Mouse (Mus musculus): ENCODE results near the gene Epb41l3. TPM values are rescaled to one million over a fixed set of nuclear protein-coding genes. Genes with fewer than 3 reads are reported as not detected.
"Not testable (repeated sequence)": the region's sequence is repeated elsewhere in the genome, so short reads cannot be mapped to it uniquely, and the experiment has no call there.

Epb41l3 gene
- polyA plus RNA-seq, 1 experiment from 2014 or later: 142 TPM

DNA sequence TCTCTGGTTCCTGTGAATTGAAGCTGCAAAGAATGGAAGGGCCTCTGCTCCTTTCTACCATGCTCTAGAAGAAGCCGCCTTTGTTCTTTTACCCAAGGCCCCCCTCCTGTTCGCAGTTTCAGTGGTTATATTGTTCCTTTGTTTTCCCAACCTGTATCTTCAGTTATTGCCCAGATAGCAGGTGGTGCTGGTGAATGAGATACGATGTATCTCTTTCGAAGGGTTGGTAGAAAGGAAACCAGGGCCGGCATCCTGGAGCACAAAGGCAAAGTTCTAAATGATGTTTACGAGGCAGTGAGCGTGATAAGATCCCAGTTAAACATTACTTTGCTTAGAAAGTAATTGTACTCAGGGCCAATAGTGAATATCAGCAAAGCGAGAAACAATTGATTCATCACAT, 27.8 kb downstream of the Epb41l3 start:
- ATAC-seq: peak; percentile 61
- no peaks in the 10 kb centered on the region for H3K36me3 ChIP-seq (ENCODE audit: control insufficient read depth, insufficient read depth, low read length)
- no peak overlapping the region for H3K4me3 ChIP-seq (ENCODE audit: low read length)
- peaks cover 16% of the 10 kb centered on the region for H3K4me1 ChIP-seq (ENCODE audit: control insufficient read depth, insufficient read depth, low read length)
- 52% methylated on average over 8 of the region's 8 CpGs for WGBS
- no peak overlapping the region for H3K4me2 ChIP-seq (ENCODE audit: low read depth, low read length)
- no peaks in the 10 kb centered on the region for H3K27me3 ChIP-seq (replicated peaks; ENCODE audit: control insufficient read depth, insufficient read depth, low read length)
- no peaks in the 10 kb centered on the region for H3K9me3 ChIP-seq (ENCODE audit: control insufficient read depth, low read length)
- no peak overlapping the region for H3K9ac ChIP-seq (ENCODE audit: low read depth, low read length)
- no peak overlapping the region for H3K27ac ChIP-seq (ENCODE audit: low read length)

DNA sequence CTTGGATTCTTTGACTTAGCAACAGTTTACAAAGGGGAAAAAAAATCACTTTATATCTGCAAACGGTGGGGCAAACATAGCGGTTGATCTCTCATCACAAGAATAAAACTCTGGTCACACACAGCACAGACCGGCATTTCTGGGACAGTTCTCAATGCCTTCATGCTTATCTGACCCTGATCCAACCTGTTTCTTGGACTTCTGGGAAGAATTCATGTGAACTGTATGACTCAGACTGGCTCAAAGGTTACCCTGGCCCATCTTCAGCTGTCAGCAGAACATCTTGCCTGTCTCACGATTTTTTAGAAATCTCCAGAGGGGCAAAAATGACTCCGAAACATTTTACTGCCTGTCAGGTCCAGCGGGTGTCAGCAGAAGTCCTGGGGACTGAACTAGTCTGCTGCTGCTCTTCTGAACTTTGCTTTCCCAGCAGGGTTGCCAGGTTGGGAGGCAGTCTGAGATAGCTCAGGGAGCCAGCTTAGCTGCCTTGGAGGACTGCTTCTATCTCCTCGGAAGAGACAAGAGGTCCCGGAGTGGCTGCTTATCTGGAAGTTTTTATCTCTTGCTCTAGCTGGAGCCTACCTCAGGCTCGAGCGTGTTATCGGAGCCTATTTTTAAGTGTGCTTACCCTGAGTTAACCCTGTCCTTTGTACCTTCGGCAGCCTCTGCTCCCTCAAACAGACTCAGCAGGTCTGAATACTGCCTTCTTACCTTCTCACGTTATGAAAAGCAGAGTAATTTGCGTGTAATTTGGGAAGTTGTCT, 29.7 kb downstream of the Epb41l3 start:
- Histone ChIP-seq H3K27ac (ENCODE audit: low read length) (peak overlapping the region; percentile 63), H3K4me1 (ENCODE audit: control insufficient read depth, insufficient read depth, low read length) (peaks cover 16% of the 10 kb centered on the region), H3K9me3 (ENCODE audit: control insufficient read depth, low read length) (no peaks in the 10 kb centered on the region), H3K4me2 (ENCODE audit: low read depth, low read length) (peak overlapping the region; percentile 30), H3K9ac (ENCODE audit: low read depth, low read length) (no peak overlapping the region), H3K27me3 (replicated peaks; ENCODE audit: control insufficient read depth, insufficient read depth, low read length) (no peaks in the 10 kb centered on the region), H3K36me3 (ENCODE audit: control insufficient read depth, insufficient read depth, low read length) (no peaks in the 10 kb centered on the region), H3K4me3 (ENCODE audit: low read length) (peak overlapping the region; percentile 16; the same call in 1 of the 2 replicates)
- 35% methylated on average over 14 of the region's 14 CpGs for WGBS
- ATAC-seq: peak; percentile 87

DNA sequence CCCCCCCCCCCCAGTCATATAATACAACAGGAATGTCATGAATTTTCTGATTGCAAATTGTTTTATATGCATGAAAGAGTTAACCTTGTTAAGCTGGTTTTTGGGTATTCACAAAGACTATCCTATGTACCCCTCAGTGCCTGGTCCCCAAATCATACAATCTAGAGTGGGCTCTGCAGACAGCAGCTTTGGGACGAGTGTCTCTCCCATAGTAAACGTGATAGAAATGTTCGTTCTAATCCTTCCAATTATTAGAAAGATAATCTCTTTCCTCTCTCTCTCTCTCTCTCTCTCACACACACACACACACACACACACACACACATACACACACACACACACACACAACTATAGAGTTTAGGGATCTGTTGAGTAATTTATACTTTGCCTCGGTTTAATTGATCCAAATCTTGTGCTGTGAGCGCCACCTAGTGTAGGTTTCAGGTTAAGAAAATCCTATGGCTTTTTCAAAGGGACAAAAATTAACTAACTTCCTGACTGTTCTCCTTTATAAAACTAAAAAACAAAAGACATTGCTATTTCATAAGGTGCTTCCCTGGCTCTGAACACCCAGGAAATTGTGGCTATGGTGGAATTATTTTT, 30.4 kb downstream of the Epb41l3 start:
- H3K4me1 ChIP-seq (ENCODE audit: control insufficient read depth, insufficient read depth, low read length): peaks cover 16% of the 10 kb centered on the region
- ATAC-seq: no peak
- peak overlapping the region; percentile 30 for H3K4me2 ChIP-seq (ENCODE audit: low read depth, low read length)
- H3K27ac ChIP-seq (ENCODE audit: low read length): no peak overlapping the region; the same call in 1 of the 2 replicates
- 18% methylated on average over 5 of the region's 5 CpGs for WGBS
- no peaks in the 10 kb centered on the region for H3K27me3 ChIP-seq (replicated peaks; ENCODE audit: control insufficient read depth, insufficient read depth, low read length)
- no peaks in the 10 kb centered on the region for H3K9me3 ChIP-seq (ENCODE audit: control insufficient read depth, low read length)
- H3K9ac ChIP-seq (ENCODE audit: low read depth, low read length): no peak overlapping the region
- no peak overlapping the region for H3K4me3 ChIP-seq (ENCODE audit: low read length)
- no peaks in the 10 kb centered on the region for H3K36me3 ChIP-seq (ENCODE audit: control insufficient read depth, insufficient read depth, low read length)

DNA sequence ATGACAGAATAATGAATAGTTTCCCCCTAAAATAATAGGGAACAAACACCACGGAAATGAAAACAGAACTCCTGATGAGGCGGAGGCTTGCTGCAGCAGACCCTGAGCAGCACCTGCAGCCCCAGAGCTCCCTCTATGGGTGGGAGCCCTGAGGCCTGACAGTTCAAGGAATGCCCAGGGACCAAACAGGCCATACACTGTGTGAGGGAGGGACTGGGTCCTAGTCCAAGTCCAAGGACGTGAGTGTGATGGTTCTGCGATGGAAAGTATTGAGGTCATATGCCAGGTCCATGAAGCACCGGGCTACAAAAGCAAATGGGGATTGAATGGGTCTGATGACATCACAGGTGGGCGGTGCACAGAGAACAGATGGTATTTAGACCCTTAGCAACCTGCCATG, 33.7 kb downstream of the Epb41l3 start:
- Histone ChIP-seq H3K9ac (ENCODE audit: low read depth, low read length) (no peak overlapping the region), H3K27ac (ENCODE audit: low read length) (no peak overlapping the region), H3K4me2 (ENCODE audit: low read depth, low read length) (no peak overlapping the region), H3K27me3 (replicated peaks; ENCODE audit: control insufficient read depth, insufficient read depth, low read length) (no peaks in the 10 kb centered on the region), H3K4me3 (ENCODE audit: low read length) (no peak overlapping the region), H3K4me1 (ENCODE audit: control insufficient read depth, insufficient read depth, low read length) (peaks cover 12% of the 10 kb centered on the region), H3K36me3 (ENCODE audit: control insufficient read depth, insufficient read depth, low read length) (no peaks in the 10 kb centered on the region), H3K9me3 (ENCODE audit: control insufficient read depth, low read length) (no peaks in the 10 kb centered on the region)
- ATAC-seq: no peak
- 60% methylated on average over 6 of the region's 6 CpGs for WGBS

DNA sequence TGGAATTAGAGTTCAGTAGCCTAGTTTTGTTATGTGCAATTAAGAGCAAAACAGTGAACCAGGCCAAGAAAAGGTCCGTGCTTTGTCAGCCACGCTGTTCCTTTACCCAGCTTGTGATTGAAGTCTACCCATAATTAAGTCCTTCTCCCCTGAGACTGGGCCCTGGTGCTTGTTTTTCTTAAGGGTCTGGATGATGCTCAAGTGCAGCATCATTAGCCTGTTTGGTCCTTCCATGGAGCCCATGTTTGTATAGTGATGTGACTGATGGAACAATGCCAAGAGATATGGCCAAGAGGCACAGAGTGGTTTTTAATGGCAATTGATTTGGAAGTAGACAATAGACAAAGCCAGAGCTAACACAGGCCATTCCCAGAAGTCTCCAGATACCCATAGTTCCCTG, 36.7 kb downstream of the Epb41l3 start:
- H3K36me3 ChIP-seq (ENCODE audit: control insufficient read depth, insufficient read depth, low read length): no peaks in the 10 kb centered on the region
- H3K4me1 ChIP-seq (ENCODE audit: control insufficient read depth, insufficient read depth, low read length): no peaks in the 10 kb centered on the region
- no peak overlapping the region for H3K4me3 ChIP-seq (ENCODE audit: low read length)
- H3K4me2 ChIP-seq (ENCODE audit: low read depth, low read length): no peak overlapping the region
- no peaks in the 10 kb centered on the region for H3K9me3 ChIP-seq (ENCODE audit: control insufficient read depth, low read length)
- no peak overlapping the region for H3K9ac ChIP-seq (ENCODE audit: low read depth, low read length)
- no peak overlapping the region for H3K27ac ChIP-seq (ENCODE audit: low read length)
- H3K27me3 ChIP-seq (replicated peaks; ENCODE audit: control insufficient read depth, insufficient read depth, low read length): no peaks in the 10 kb centered on the region
- WGBS: 72% methylated on average over 2 of the region's 2 CpGs
- ATAC-seq: no peak

DNA sequence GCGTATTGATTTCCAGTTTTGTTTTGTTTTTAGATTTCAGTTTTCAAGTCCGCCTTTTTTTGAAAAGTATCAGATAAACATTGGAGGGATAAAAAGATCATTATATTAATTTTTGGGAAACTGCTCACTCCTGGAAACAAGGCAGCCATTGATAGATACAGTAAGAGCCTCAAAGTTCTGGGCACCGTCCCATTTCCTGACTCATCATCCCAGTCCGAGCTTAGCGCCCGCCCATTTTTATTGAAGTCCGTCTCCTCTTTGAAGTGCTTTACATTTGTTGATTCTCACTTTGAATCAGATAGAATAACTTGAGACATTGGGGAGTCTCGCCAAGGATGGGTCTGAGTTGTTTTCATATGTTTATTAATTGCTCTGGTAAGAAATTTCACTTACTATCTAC, 43.7 kb downstream of the Epb41l3 start:
- Histone ChIP-seq H3K9ac (ENCODE audit: low read depth, low read length) (no peak overlapping the region), H3K4me1 (ENCODE audit: control insufficient read depth, insufficient read depth, low read length) (peaks cover 18% of the 10 kb centered on the region), H3K4me3 (ENCODE audit: low read length) (no peak overlapping the region), H3K27me3 (replicated peaks; ENCODE audit: control insufficient read depth, insufficient read depth, low read length) (no peaks in the 10 kb centered on the region), H3K9me3 (ENCODE audit: control insufficient read depth, low read length) (no peaks in the 10 kb centered on the region), H3K4me2 (ENCODE audit: low read depth, low read length) (no peak overlapping the region), H3K36me3 (ENCODE audit: control insufficient read depth, insufficient read depth, low read length) (no peaks in the 10 kb centered on the region), H3K27ac (ENCODE audit: low read length) (no peak overlapping the region)
- WGBS: 77% methylated on average over 8 of the region's 8 CpGs
- no peak for ATAC-seq

DNA sequence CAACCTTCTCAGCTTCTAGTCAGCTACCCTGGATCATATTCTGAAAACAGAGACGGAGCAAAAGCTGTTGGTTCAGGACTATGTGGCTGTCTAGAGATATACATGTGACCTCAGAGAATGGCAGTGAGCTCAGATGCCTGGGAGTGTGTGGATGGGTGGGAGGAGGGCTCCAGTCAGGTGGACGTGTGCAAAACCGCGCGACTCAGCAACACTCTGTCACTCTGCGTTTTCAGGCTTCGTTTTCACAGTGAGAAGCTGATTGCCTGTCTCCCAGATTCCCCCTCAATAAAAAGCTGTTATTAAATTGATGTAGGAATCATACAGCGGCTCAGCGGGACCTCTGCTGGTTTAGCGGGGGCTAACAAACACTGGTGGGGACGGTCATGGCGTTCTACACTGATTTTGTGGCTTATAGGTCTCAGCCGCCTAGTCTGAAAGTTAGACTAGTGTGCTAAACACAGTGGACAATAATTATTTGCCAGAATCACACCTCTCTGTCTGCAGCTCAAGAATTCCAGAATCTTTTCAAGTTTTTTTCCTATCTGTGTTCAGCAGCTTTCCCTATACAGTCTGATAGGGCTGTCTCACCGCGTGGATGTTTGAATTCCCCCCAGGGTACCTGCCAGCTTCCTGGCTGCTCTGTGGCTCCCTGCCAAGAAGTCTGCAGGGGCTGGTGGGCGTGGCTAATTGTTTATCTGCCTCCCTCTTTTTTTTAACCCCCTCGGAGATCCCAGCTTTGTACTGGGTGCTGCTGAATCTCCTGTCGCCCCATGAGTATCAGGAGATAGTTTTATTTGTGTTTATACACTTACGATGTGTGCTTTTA, 45.3 kb downstream of the Epb41l3 start:
- H3K4me1 ChIP-seq (ENCODE audit: control insufficient read depth, insufficient read depth, low read length): peaks cover 18% of the 10 kb centered on the region

DNA sequence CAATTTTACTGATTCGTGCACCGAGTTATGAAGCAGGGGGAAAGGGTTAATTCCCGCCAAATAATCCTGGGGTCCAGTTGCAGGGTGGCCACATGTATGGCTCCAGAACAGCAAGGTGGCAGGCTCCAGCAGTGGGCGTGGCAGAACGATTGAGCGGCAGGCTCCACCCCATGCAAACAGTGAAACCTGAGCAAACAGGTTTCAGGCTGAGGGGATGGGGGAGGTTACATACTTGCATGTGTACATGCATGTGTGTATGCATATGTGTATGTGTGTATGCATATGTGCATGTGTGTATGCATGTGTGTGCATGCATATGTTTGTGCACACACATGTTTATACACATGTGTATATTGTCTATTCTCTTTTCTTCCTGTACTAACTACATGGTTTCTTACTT, 46.9 kb downstream of the Epb41l3 start:
- H3K36me3 ChIP-seq (ENCODE audit: control insufficient read depth, insufficient read depth, low read length); H3K9me3 ChIP-seq (ENCODE audit: control insufficient read depth, low read length); H3K27ac ChIP-seq (ENCODE audit: low read length); H3K27me3 ChIP-seq (replicated peaks; ENCODE audit: control insufficient read depth, insufficient read depth, low read length); H3K9ac ChIP-seq (ENCODE audit: low read depth, low read length): not testable (repeated sequence)
- peak; percentile 62 for ATAC-seq
- peak overlapping the region; percentile 25; the same call in 1 of the 2 replicates for H3K4me2 ChIP-seq (ENCODE audit: low read depth, low read length)
- 0 out of 2 replicates have a peak overlapping the region, but pooled peaks have one; percentile 11 for H3K4me3 ChIP-seq (ENCODE audit: low read length)
- H3K4me1 ChIP-seq (ENCODE audit: control insufficient read depth, insufficient read depth, low read length): peaks cover 18% of the 10 kb centered on the region
- 8% methylated on average over 6 of the region's 6 CpGs for WGBS

More for the DNA sequence above, 45.3 kb downstream of the Epb41l3 start:
- WGBS: 4% methylated on average over 19 of the region's 19 CpGs
- Histone ChIP-seq H3K9me3 (ENCODE audit: control insufficient read depth, low read length) (no peaks in the 10 kb centered on the region), H3K4me2 (ENCODE audit: low read depth, low read length) (peak overlapping the region; percentile 48), H3K4me3 (ENCODE audit: low read length) (peak overlapping the region; percentile 24), H3K9ac (ENCODE audit: low read depth, low read length) (peak overlapping the region; percentile 40; the same call in 1 of the 2 replicates), H3K27me3 (replicated peaks; ENCODE audit: control insufficient read depth, insufficient read depth, low read length) (no peaks in the 10 kb centered on the region), H3K36me3 (ENCODE audit: control insufficient read depth, insufficient read depth, low read length) (no peaks in the 10 kb centered on the region), H3K27ac (ENCODE audit: low read length) (no peak overlapping the region)
- ATAC-seq: peak; percentile 84

DNA sequence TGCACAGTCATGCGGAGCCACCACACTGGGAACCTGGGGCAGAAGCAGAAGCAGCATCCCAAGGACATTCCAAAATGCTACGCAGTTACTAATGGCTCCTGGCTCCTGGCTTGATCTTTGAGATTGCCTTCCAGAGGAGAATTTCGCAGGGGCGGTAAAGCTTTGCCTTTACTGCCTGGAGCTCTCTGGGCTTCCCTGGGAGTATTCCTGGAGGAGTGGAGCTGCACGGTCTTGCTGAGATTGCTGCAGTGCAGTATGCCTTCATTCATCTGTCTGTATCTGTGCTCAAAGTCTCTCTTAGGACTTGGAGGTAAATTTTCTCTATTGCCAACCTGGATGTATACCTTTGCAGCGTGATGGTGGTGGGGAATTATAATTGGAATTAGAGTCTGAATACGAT, 52.0 kb downstream of the Epb41l3 start:
- no peak overlapping the region for H3K4me3 ChIP-seq (ENCODE audit: low read length)
- H3K4me2 ChIP-seq (ENCODE audit: low read depth, low read length): no peak overlapping the region
- no peaks in the 10 kb centered on the region for H3K4me1 ChIP-seq (ENCODE audit: control insufficient read depth, insufficient read depth, low read length)
- H3K27ac ChIP-seq (ENCODE audit: low read length): no peak overlapping the region
- no peak for ATAC-seq
- WGBS: 72% methylated on average over 7 of the region's 7 CpGs
- no peak overlapping the region for H3K9ac ChIP-seq (ENCODE audit: low read depth, low read length)
- no peaks in the 10 kb centered on the region for H3K27me3 ChIP-seq (replicated peaks; ENCODE audit: control insufficient read depth, insufficient read depth, low read length)
- H3K9me3 ChIP-seq (ENCODE audit: control insufficient read depth, low read length): no peaks in the 10 kb centered on the region
- no peaks in the 10 kb centered on the region for H3K36me3 ChIP-seq (ENCODE audit: control insufficient read depth, insufficient read depth, low read length)
